Mouse (Mus musculus): ENCODE results near the gene Gm13697. TPM values are rescaled to one million over a fixed set of nuclear protein-coding genes. Genes with fewer than 3 reads are reported as not detected.
A peak's percentile ranks its signal among the peaks of the same experiment; 100 is the strongest.
"Not testable (repeated sequence)": the region's sequence is repeated elsewhere in the genome, so short reads cannot be mapped to it uniquely, and the experiment has no call there.

Gm13697 gene
- polyA plus RNA-seq (2015; fragmentation: Nextera tagmentation; extraction: Ambion mirVana): not detected in 2 replicates

- H3K4me1 ChIP-seq; H3K9ac ChIP-seq; H3K27ac ChIP-seq; ATAC-seq (ENCODE audit: low FRiP score, low read depth); H3K27me3 ChIP-seq; H3K4me3 ChIP-seq; H3K36me3 ChIP-seq; H3K4me2 ChIP-seq (replicated peaks); H3K9me3 ChIP-seq: not testable (repeated sequence)
- WGBS: no CpG with 5 or more reads among the region's 6 CpGs
Observed at GRCm38 (mm10) chr2:83984443-83984842, at the start of gene Gm13697. Gene Gm13697, plus strand, starts transcription at chr2:83984743.

- no peak within 1 kb of the TSS for H3K27ac ChIP-seq
- peak within 1 kb of the TSS; percentile 46; the same call in 1 of the 2 replicates for H3K9ac ChIP-seq
- peak within 1 kb of the TSS; percentile 37 for H3K4me3 ChIP-seq
- H3K4me2 ChIP-seq (replicated peaks): peak within 1 kb of the TSS; percentile 70
- WGBS: under 1% methylated on average over 20 of the region's 20 CpGs
- H3K36me3 ChIP-seq: no peaks in the 10 kb centered on the region
- peaks cover 8% of the 10 kb centered on the region for H3K4me1 ChIP-seq
- H3K27me3 ChIP-seq: no peaks in the 10 kb centered on the region
- peak; percentile 91 for ATAC-seq (ENCODE audit: low FRiP score, low read depth)
- no peaks in the 10 kb centered on the region for H3K9me3 ChIP-seq
Observed at GRCm38 (mm10) chr2:83940931-83941361, 43.6 kb upstream of the Gm13697 start, which contains the start of gene Zswim2. Gene Zswim2, minus strand, starts transcription at chr2:83941228.

GRCm38 (mm10) chr2:83941378-83941777 is 43.2 kb upstream of the Gm13697 start:
- Histone ChIP-seq H3K36me3 (no peaks in the 10 kb centered on the region), H3K4me3 (peak overlapping the region; percentile 37), H3K27me3 (no peaks in the 10 kb centered on the region), H3K27ac (no peak overlapping the region), H3K4me1 (peaks cover 8% of the 10 kb centered on the region), H3K9me3 (no peaks in the 10 kb centered on the region), H3K4me2 (replicated peaks) (peak overlapping the region; percentile 70), H3K9ac (no peak overlapping the region)
- WGBS: 35% methylated on average over 3 of the region's 3 CpGs
- ATAC-seq (ENCODE audit: low FRiP score, low read depth): no peak

GRCm38 (mm10) chr2:83941792-83942191 is 42.8 kb upstream of the Gm13697 start:
- WGBS: 81% methylated on average over 4 of the region's 4 CpGs

GRCm38 (mm10) chr2:83955393-83955792 is 29.1 kb upstream of the Gm13697 start, which contains the start of gene Gm13698:
Gene Gm13698, plus strand, starts transcription at chr2:83955693.
- not testable (repeated sequence) for H3K9me3 ChIP-seq; H3K9ac ChIP-seq; H3K27me3 ChIP-seq; H3K27ac ChIP-seq; H3K4me2 ChIP-seq (replicated peaks); H3K4me3 ChIP-seq; ATAC-seq (ENCODE audit: low FRiP score, low read depth); H3K4me1 ChIP-seq; H3K36me3 ChIP-seq
- no CpG with 5 or more reads among the region's 6 CpGs for WGBS

More at GRCm38 (mm10) chr2:83941792-83942191, 42.8 kb upstream of the Gm13697 start:
- H3K27ac ChIP-seq: no peak overlapping the region
- peaks cover 8% of the 10 kb centered on the region for H3K4me1 ChIP-seq
- no peak overlapping the region for H3K4me2 ChIP-seq (replicated peaks)
- no peak overlapping the region for H3K4me3 ChIP-seq
- ATAC-seq (ENCODE audit: low FRiP score, low read depth): no peak
- H3K36me3 ChIP-seq: no peaks in the 10 kb centered on the region
- no peak overlapping the region for H3K9ac ChIP-seq
- H3K27me3 ChIP-seq: no peaks in the 10 kb centered on the region
- no peaks in the 10 kb centered on the region for H3K9me3 ChIP-seq

GRCm38 (mm10) chr2:83961203-83961602 is 23.3 kb upstream of the Gm13697 start, which contains the start of gene Gm13693:
Gene Gm13693, plus strand, starts transcription at chr2:83961503.
- WGBS: no CpG with 5 or more reads among the region's 6 CpGs
- H3K4me2 ChIP-seq (replicated peaks); H3K27me3 ChIP-seq; ATAC-seq (ENCODE audit: low FRiP score, low read depth); H3K9me3 ChIP-seq; H3K27ac ChIP-seq; H3K9ac ChIP-seq; H3K4me1 ChIP-seq; H3K36me3 ChIP-seq; H3K4me3 ChIP-seq: not testable (repeated sequence)

GRCm38 (mm10) chr2:83967013-83967412 is 17.5 kb upstream of the Gm13697 start, which contains the start of gene Gm13695:
Gene Gm13695, plus strand, starts transcription at chr2:83967313.
- WGBS: no CpG with 5 or more reads among the region's 6 CpGs
- ATAC-seq (ENCODE audit: low FRiP score, low read depth); H3K9ac ChIP-seq; H3K36me3 ChIP-seq; H3K4me1 ChIP-seq; H3K27me3 ChIP-seq; H3K27ac ChIP-seq; H3K9me3 ChIP-seq; H3K4me2 ChIP-seq (replicated peaks); H3K4me3 ChIP-seq: not testable (repeated sequence)

GRCm38 (mm10) chr2:83972823-83973222 is 11.7 kb upstream of the Gm13697 start, which contains the start of gene Gm13696:
Gene Gm13696, plus strand, starts transcription at chr2:83973123.
- H3K36me3 ChIP-seq; ATAC-seq (ENCODE audit: low FRiP score, low read depth); H3K9me3 ChIP-seq; H3K4me2 ChIP-seq (replicated peaks); H3K4me1 ChIP-seq; H3K4me3 ChIP-seq; H3K27ac ChIP-seq; H3K27me3 ChIP-seq; H3K9ac ChIP-seq: not testable (repeated sequence)
- no CpG with 5 or more reads among the region's 6 CpGs for WGBS

GRCm38 (mm10) chr2:83978633-83979032 is 5.9 kb upstream of the Gm13697 start, which contains the start of gene Gm13694:
Gene Gm13694, plus strand, starts transcription at chr2:83978933.
- ATAC-seq (ENCODE audit: low FRiP score, low read depth); H3K4me2 ChIP-seq (replicated peaks); H3K4me1 ChIP-seq; H3K27ac ChIP-seq; H3K4me3 ChIP-seq; H3K27me3 ChIP-seq; H3K36me3 ChIP-seq; H3K9ac ChIP-seq; H3K9me3 ChIP-seq: not testable (repeated sequence)
- no CpG with 5 or more reads among the region's 6 CpGs for WGBS

GRCm38 (mm10) chr2:83990253-83990652 is 5.7 kb downstream of the Gm13697 start, which contains the start of gene Gm13691:
Gene Gm13691, plus strand, starts transcription at chr2:83990553.
- H3K27ac ChIP-seq, H3K27me3 ChIP-seq: not testable (repeated sequence)

GRCm38 (mm10) chr2:83993639-83994255 is 9.2 kb downstream of the Gm13697 start:
- WGBS: 48% methylated on average over 8 of the region's 9 CpGs
- not testable (repeated sequence) for H3K4me1 ChIP-seq; H3K9ac ChIP-seq; H3K27ac ChIP-seq; H3K4me3 ChIP-seq; H3K4me2 ChIP-seq (replicated peaks); H3K27me3 ChIP-seq; H3K36me3 ChIP-seq; H3K9me3 ChIP-seq; ATAC-seq (ENCODE audit: low FRiP score, low read depth)

More at GRCm38 (mm10) chr2:83990253-83990652, 5.7 kb downstream of the Gm13697 start, which contains the start of gene Gm13691:
- not testable (repeated sequence) for H3K36me3 ChIP-seq; H3K9me3 ChIP-seq; H3K9ac ChIP-seq; ATAC-seq (ENCODE audit: low FRiP score, low read depth); H3K4me3 ChIP-seq; H3K4me2 ChIP-seq (replicated peaks); H3K4me1 ChIP-seq
- no CpG with 5 or more reads among the region's 6 CpGs for WGBS

- not testable (repeated sequence) for H3K9me3 ChIP-seq; H3K4me3 ChIP-seq; H3K27me3 ChIP-seq; H3K4me2 ChIP-seq (replicated peaks); H3K9ac ChIP-seq; ATAC-seq (ENCODE audit: low FRiP score, low read depth); H3K4me1 ChIP-seq; H3K36me3 ChIP-seq; H3K27ac ChIP-seq
- 100% methylated on average over 1 of the region's 3 CpGs for WGBS
Observed at GRCm38 (mm10) chr2:83994526-83994925, 10.0 kb downstream of the Gm13697 start.
